Mouse (Mus musculus): ENCODE results near the gene Gm156.
"Not testable (repeated sequence)": the region's sequence is repeated elsewhere in the genome, so short reads cannot be mapped to it uniquely, and the experiment has no call there.

The Gm156 gene

DNA sequence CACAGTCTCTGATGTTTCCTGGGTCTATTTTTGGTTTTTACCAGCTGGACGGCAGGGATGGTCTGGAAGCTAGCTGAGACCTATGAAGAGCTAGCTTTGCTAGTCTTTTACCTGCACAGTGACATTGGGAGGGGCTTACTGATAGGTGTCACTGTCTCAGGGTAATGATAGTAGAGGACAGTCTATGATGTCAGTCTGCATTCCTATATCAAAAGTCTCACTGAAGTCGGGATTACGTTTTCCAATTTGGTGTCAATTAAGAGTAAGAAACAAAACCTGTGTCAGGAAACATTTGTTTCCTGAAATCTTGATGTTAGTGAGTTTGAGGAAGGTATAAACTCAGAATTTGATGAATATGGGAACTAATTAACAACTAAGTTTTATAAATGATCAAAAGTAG, at the start of gene Gm156:
TSS of gene Gm156 (minus strand) at position 101 of the 400 bp plus-strand sequence.
- not testable (repeated sequence) for DNase-seq (ENCODE audit: low spot score in 2 of 2)

DNA sequence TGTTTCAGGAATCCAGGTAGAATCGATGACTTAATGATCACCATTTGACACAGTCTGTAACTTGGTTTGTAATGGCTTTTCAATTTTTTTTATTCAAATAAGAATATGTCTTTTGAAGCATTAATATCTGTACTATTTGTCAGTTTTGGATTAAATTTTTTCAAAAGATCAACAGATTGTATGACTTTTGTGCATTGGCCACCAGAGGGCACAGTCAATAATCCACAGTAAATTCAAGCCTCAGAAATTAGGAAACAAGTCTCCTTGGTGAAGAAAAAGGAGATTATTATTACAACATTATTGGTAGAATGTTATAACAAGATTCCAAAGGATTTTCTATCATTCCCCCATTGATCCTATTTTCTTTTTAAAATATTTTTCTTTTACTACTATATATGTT, 41.5 kb upstream of the Gm156 start:
- DNase-seq (ENCODE audit: low spot score in 2 of 2), result no peak

- DNase-seq (ENCODE audit: low spot score in 2 of 2), result peak; percentile 2 to 3
Measured at GRCm38 (mm10) chr6:129824004-129824403, 39.9 kb upstream of the Gm156 start.

GRCm38 (mm10) chr6:129817731-129818130, 33.7 kb upstream of the Gm156 start:
- DNase-seq (ENCODE audit: low spot score in 2 of 2), result no peak

GRCm38 (mm10) chr6:129747654-129748032, 36.4 kb downstream of the Gm156 start:
- no peak for DNase-seq (ENCODE audit: low spot score in 2 of 2)

DNA sequence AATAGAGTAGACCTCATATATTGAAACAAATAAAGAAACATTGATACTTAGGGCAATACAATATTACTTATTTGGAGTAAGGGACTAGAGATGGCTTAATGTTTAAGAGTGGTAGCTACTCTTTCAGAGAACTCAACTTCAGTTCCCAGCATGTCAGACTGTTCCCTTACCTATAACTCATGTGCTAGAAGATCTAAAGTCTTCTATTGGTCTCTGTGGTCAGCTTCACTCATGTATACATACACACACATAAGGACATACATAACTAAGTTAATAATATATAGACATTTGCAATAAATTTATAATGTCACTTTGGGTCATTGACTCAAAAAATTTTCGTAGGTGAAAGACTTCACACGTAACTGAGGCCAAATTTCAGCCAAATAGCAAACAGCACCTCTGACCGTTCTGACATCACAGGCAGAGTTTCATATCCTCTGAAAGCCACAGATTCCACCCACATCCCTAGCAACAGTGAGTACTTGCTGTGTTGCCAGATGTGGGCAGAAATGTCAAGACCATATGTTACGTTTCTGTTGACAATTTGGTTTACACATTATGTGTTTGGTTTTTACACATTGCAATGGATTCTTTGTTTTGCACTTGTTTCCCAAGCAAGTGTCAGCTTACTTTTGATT, 36.9 kb downstream of the Gm156 start:
- DNase-seq (ENCODE audit: low spot score in 2 of 2), result peak; percentile 19 to 32

DNA sequence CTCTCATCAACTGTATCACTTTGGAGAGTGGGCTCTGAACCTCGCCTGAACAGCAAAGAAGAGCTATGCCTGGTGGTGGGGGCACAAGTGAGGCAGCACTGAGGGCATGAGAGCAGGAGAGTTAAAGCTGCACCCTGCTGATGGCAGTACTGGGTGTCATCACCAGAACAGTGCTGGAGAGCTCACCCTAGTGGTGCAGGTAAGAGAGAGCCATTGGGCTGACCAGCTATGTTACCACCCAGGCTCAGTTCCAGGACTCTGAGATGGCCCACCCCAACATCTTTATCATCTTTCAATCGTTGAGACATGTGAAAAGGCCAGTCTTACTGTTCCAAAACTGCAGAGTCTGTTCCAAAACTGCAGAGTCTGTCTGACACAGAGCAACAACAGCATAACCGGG, 37.9 kb downstream of the Gm156 start:
- peak in 1 of 2 experiments; percentile 15 for DNase-seq (ENCODE audit: low spot score in 2 of 2)

- no peak for DNase-seq (ENCODE audit: low spot score in 2 of 2)
Measured at GRCm38 (mm10) chr6:129740069-129740721, 43.9 kb downstream of the Gm156 start, which contains the start of gene Klri2. Gene Klri2, minus strand, starts transcription at chr6:129740484.

- DNase-seq (ENCODE audit: low spot score in 2 of 2), result no peak
Measured at GRCm38 (mm10) chr6:129736414-129736813, 47.7 kb downstream of the Gm156 start.

DNA sequence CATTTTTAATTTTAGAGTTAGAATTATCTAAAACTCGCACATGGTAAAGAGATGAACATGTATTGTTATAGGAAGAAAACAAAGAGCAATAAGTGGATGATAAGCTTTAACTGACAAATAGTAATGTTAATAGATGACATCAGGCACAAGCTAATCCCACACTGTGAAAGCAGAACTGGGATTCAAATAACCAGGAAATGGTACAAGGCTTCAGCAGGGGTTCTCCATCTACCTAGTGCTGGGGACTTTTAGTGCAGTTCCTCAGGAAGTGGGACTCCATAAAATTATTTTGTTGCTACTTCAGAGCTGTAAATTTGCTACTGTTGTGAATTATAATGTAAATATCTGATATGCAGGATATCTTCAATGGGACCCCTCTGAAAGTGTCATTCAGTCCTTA, 56.8 kb downstream of the Gm156 start:
- no peak for DNase-seq (ENCODE audit: low spot score in 2 of 2)

- DNase-seq (ENCODE audit: low spot score in 2 of 2), result no peak
Measured at GRCm38 (mm10) chr6:129721390-129721789, 62.7 kb downstream of the Gm156 start.

- DNase-seq (ENCODE audit: low spot score in 2 of 2), result no peak
Measured at GRCm38 (mm10) chr6:129720487-129720886, 63.6 kb downstream of the Gm156 start.

- DNase-seq (ENCODE audit: low spot score in 2 of 2), result no peak
Measured at GRCm38 (mm10) chr6:129717032-129717431, 67.0 kb downstream of the Gm156 start, which contains the start of gene Klri1. Gene Klri1, minus strand, starts transcription at chr6:129717132.

All from spleen, postnatal 36 days (tissue).